Mouse (Mus musculus) neutrophil, adult 65 days (primary cell): ENCODE results near the gene Slxl1. TPM values are rescaled to one million over a fixed set of nuclear protein-coding genes. Genes with fewer than 3 reads are reported as not detected.

Source experiments
- total RNA-seq: library from RNA; stranded (reverse); gene quantifications from 2 replicates; pipeline ENCODE4 v1.2.4, GENCODE M21; 2023

The Slxl1 gene
- total RNA-seq = not detected in 2 replicates

GRCm38 (mm10) chrX:55226576-55226975 is at the start of gene Slxl1:
Gene Slxl1 (plus strand): TSS chrX:55226876.

